Mouse (Mus musculus): ENCODE measurements around the gene Fam216a.

DNA sequence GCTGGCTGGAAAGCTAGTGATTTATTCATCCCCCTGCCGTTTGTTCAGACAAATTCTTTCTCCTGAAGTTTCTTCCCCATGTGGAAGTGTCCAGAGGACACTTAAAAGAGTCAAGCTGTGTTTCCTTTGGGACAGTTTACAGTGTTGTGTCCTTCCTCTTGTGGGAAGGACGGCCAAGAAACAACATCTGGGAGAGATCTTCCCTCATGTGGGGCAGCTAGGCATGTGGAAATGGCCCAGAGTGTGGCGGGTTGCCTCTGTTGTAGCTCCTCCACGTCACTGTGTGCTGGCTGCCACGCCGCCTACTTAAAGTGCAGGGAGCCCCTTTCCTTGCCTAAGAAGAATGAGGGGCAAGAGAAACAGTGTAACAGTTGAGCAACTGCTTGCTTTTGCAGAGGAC, 40.7 kb upstream of the Fam216a start:
- TF ChIP-seq CTCF (IDR thresholded peaks at IDR 0.05; ENCODE audit: borderline replicate concordance, insufficient read depth, low read depth, low read length) (no peak), POLR2A (IDR thresholded peaks at IDR 0.05; ENCODE audit: borderline replicate concordance, insufficient read depth, low read length) (no peak)
